Mouse (Mus musculus): ENCODE measurements at regions not wholly inside any gene's neighbourhood (a gene's known extent, or its start where the extent isn't known, plus 50 kb on each side); places are given as distances from the start of the nearest gene placed in this dataset.
"Not testable (repeated sequence)": the region's sequence is repeated elsewhere in the genome, so short reads cannot be mapped to it uniquely, and the experiment has no call there.

- H3K27ac ChIP-seq (ENCODE audit: low read depth, low read length) = no peak overlapping the region
- no peaks in the 10 kb centered on the region for H3K4me1 ChIP-seq (ENCODE audit: control insufficient read depth, insufficient read depth, low read length)
- H3K36me3 ChIP-seq (ENCODE audit: control insufficient read depth, insufficient read depth, low read length) = no peaks in the 10 kb centered on the region
- ATAC-seq (ENCODE audit: low read depth) = no peak
- H3K4me3 ChIP-seq (ENCODE audit: low read depth, low read length) = no peak overlapping the region
- H3K9me3 ChIP-seq (ENCODE audit: control insufficient read depth, low read length) = no peaks in the 10 kb centered on the region
- no peak overlapping the region for H3K4me2 ChIP-seq (ENCODE audit: low read depth, low read length)
- H3K9ac ChIP-seq (replicated peaks; ENCODE audit: low read depth, low read length) = no peak overlapping the region
- no peaks in the 10 kb centered on the region for H3K27me3 ChIP-seq (ENCODE audit: control insufficient read depth, insufficient read depth, low read length)
- 74% methylated on average over 4 of the region's 4 CpGs for WGBS
These were observed 201.9 kb downstream of the Cd109 start for GRCm38 (mm10) chr9:78817221-78817620.

- not testable (repeated sequence) for H3K36me3 ChIP-seq (ENCODE audit: control insufficient read depth, insufficient read depth, low read length); H3K4me1 ChIP-seq (ENCODE audit: control insufficient read depth, insufficient read depth, low read length); H3K27me3 ChIP-seq (ENCODE audit: control insufficient read depth, insufficient read depth, low read length); H3K27ac ChIP-seq (ENCODE audit: low read depth, low read length); H3K9me3 ChIP-seq (ENCODE audit: control insufficient read depth, low read length)
- WGBS = 7% methylated on average over 36 of the region's 52 CpGs
- Histone ChIP-seq H3K4me3 (ENCODE audit: low read depth, low read length) (peak overlapping the region; percentile 34), H3K9ac (replicated peaks; ENCODE audit: low read depth, low read length) (peak overlapping the region; percentile 34; the same call in 1 of the 2 replicates), H3K4me2 (ENCODE audit: low read depth, low read length) (peak overlapping the region; percentile 55)
- ATAC-seq (ENCODE audit: low read depth) = peak; percentile 88
These were observed 206.3 kb downstream of the Cd109 start for GRCm38 (mm10) chr9:78821554-78822212.

GRCm38 (mm10) chr9:78844969-78845683, 229.8 kb downstream of the Cd109 start:
- ATAC-seq (ENCODE audit: low read depth) = no peak
- Histone ChIP-seq H3K4me1 (ENCODE audit: control insufficient read depth, insufficient read depth, low read length) (no peaks in the 10 kb centered on the region), H3K9me3 (ENCODE audit: control insufficient read depth, low read length) (no peaks in the 10 kb centered on the region), H3K9ac (replicated peaks; ENCODE audit: low read depth, low read length) (no peak overlapping the region), H3K4me2 (ENCODE audit: low read depth, low read length) (no peak overlapping the region), H3K36me3 (ENCODE audit: control insufficient read depth, insufficient read depth, low read length) (no peaks in the 10 kb centered on the region), H3K27ac (ENCODE audit: low read depth, low read length) (no peak overlapping the region), H3K4me3 (ENCODE audit: low read depth, low read length) (no peak overlapping the region), H3K27me3 (ENCODE audit: control insufficient read depth, insufficient read depth, low read length) (no peaks in the 10 kb centered on the region)
- WGBS = 75% methylated on average over 9 of the region's 9 CpGs

- Histone ChIP-seq H3K36me3 (ENCODE audit: control insufficient read depth, insufficient read depth, low read length) (no peaks in the 10 kb centered on the region), H3K4me2 (ENCODE audit: low read depth, low read length) (no peak overlapping the region), H3K9me3 (ENCODE audit: control insufficient read depth, low read length) (no peaks in the 10 kb centered on the region), H3K4me3 (ENCODE audit: low read depth, low read length) (no peak overlapping the region), H3K9ac (replicated peaks; ENCODE audit: low read depth, low read length) (no peak overlapping the region), H3K27ac (ENCODE audit: low read depth, low read length) (no peak overlapping the region), H3K4me1 (ENCODE audit: control insufficient read depth, insufficient read depth, low read length) (no peaks in the 10 kb centered on the region), H3K27me3 (ENCODE audit: control insufficient read depth, insufficient read depth, low read length) (no peaks in the 10 kb centered on the region)
- WGBS = 45% methylated on average over 7 of the region's 7 CpGs
- ATAC-seq (ENCODE audit: low read depth) = no peak
These were observed 230.8 kb downstream of the Cd109 start for GRCm38 (mm10) chr9:78846110-78846509.

GRCm38 (mm10) chr9:78847890-78848563, 232.7 kb downstream of the Cd109 start:
- 70% methylated on average over 9 of the region's 9 CpGs for WGBS
- Histone ChIP-seq H3K27ac (ENCODE audit: low read depth, low read length) (no peak overlapping the region), H3K4me3 (ENCODE audit: low read depth, low read length) (no peak overlapping the region), H3K9me3 (ENCODE audit: control insufficient read depth, low read length) (no peaks in the 10 kb centered on the region), H3K4me1 (ENCODE audit: control insufficient read depth, insufficient read depth, low read length) (no peaks in the 10 kb centered on the region), H3K4me2 (ENCODE audit: low read depth, low read length) (no peak overlapping the region), H3K36me3 (ENCODE audit: control insufficient read depth, insufficient read depth, low read length) (no peaks in the 10 kb centered on the region), H3K9ac (replicated peaks; ENCODE audit: low read depth, low read length) (no peak overlapping the region), H3K27me3 (ENCODE audit: control insufficient read depth, insufficient read depth, low read length) (no peaks in the 10 kb centered on the region)
- ATAC-seq (ENCODE audit: low read depth) = no peak

GRCm38 (mm10) chr9:78848564-78848893, 233.2 kb downstream of the Cd109 start:
- WGBS = 69% methylated on average over 1 of the region's 1 CpGs
- H3K4me2 ChIP-seq (ENCODE audit: low read depth, low read length); H3K9me3 ChIP-seq (ENCODE audit: control insufficient read depth, low read length); ATAC-seq (ENCODE audit: low read depth); H3K9ac ChIP-seq (replicated peaks; ENCODE audit: low read depth, low read length); H3K4me3 ChIP-seq (ENCODE audit: low read depth, low read length); H3K4me1 ChIP-seq (ENCODE audit: control insufficient read depth, insufficient read depth, low read length); H3K27me3 ChIP-seq (ENCODE audit: control insufficient read depth, insufficient read depth, low read length); H3K36me3 ChIP-seq (ENCODE audit: control insufficient read depth, insufficient read depth, low read length); H3K27ac ChIP-seq (ENCODE audit: low read depth, low read length): not testable (repeated sequence)

GRCm38 (mm10) chr9:78856981-78857380, 241.6 kb downstream of the Cd109 start:
- no peak overlapping the region for H3K9ac ChIP-seq (replicated peaks; ENCODE audit: low read depth, low read length)
- no peaks in the 10 kb centered on the region for H3K4me1 ChIP-seq (ENCODE audit: control insufficient read depth, insufficient read depth, low read length)
- 98% methylated on average over 1 of the region's 1 CpGs for WGBS
- H3K4me3 ChIP-seq (ENCODE audit: low read depth, low read length) = no peak overlapping the region
- H3K9me3 ChIP-seq (ENCODE audit: control insufficient read depth, low read length) = no peaks in the 10 kb centered on the region
- ATAC-seq (ENCODE audit: low read depth) = no peak
- H3K36me3 ChIP-seq (ENCODE audit: control insufficient read depth, insufficient read depth, low read length) = no peaks in the 10 kb centered on the region
- no peak overlapping the region for H3K27ac ChIP-seq (ENCODE audit: low read depth, low read length)
- no peaks in the 10 kb centered on the region for H3K27me3 ChIP-seq (ENCODE audit: control insufficient read depth, insufficient read depth, low read length)
- H3K4me2 ChIP-seq (ENCODE audit: low read depth, low read length) = no peak overlapping the region

GRCm38 (mm10) chr9:78859956-78860355, 244.6 kb downstream of the Cd109 start:
- Histone ChIP-seq H3K27ac (ENCODE audit: low read depth, low read length) (no peak overlapping the region), H3K36me3 (ENCODE audit: control insufficient read depth, insufficient read depth, low read length) (no peaks in the 10 kb centered on the region), H3K4me1 (ENCODE audit: control insufficient read depth, insufficient read depth, low read length) (no peaks in the 10 kb centered on the region), H3K4me3 (ENCODE audit: low read depth, low read length) (no peak overlapping the region), H3K9me3 (ENCODE audit: control insufficient read depth, low read length) (no peaks in the 10 kb centered on the region), H3K9ac (replicated peaks; ENCODE audit: low read depth, low read length) (no peak overlapping the region), H3K27me3 (ENCODE audit: control insufficient read depth, insufficient read depth, low read length) (no peaks in the 10 kb centered on the region), H3K4me2 (ENCODE audit: low read depth, low read length) (no peak overlapping the region)
- ATAC-seq (ENCODE audit: low read depth) = no peak
- 70% methylated on average over 2 of the region's 2 CpGs for whole genome bisulfite sequencing

GRCm38 (mm10) chr9:78872561-78872960, 257.2 kb downstream of the Cd109 start:
- H3K4me2 ChIP-seq (ENCODE audit: low read depth, low read length) = no peak overlapping the region
- H3K4me1 ChIP-seq (ENCODE audit: control insufficient read depth, insufficient read depth, low read length) = no peaks in the 10 kb centered on the region
- WGBS = 72% methylated on average over 2 of the region's 2 CpGs
- H3K36me3 ChIP-seq (ENCODE audit: control insufficient read depth, insufficient read depth, low read length) = no peaks in the 10 kb centered on the region
- ATAC-seq (ENCODE audit: low read depth) = no peak
- H3K27me3 ChIP-seq (ENCODE audit: control insufficient read depth, insufficient read depth, low read length) = no peaks in the 10 kb centered on the region
- H3K4me3 ChIP-seq (ENCODE audit: low read depth, low read length) = no peak overlapping the region
- H3K9ac ChIP-seq (replicated peaks; ENCODE audit: low read depth, low read length) = no peak overlapping the region
- H3K27ac ChIP-seq (ENCODE audit: low read depth, low read length) = no peak overlapping the region
- no peaks in the 10 kb centered on the region for H3K9me3 ChIP-seq (ENCODE audit: control insufficient read depth, low read length)
